Mouse (Mus musculus) ES-Bruce4 (cell line): Measurements from ENCODE around the gene Tmem14c.

Source experiments
- EP300 ChIP-seq: IDR thresholded peaks from 2 replicates; pipeline ENCODE4 v1.6.1; 2011; ENCODE audit warnings: low read depth, low read length; ENCODE audit not compliant: insufficient read depth
- POLR2A ChIP-seq: IDR thresholded peaks from one replicate; pipeline ENCODE4 v1.8.1; 2011; ENCODE audit warnings: low read length; ENCODE audit not compliant: insufficient read depth

- no peak for TF ChIP-seq POLR2A
- TF ChIP-seq EP300, result no peak
Measured at GRCm38 (mm10) chr13:40978652-40979051, 37.4 kb upstream of the Tmem14c start.
